Mouse (Mus musculus) stomach, postnatal 0 days (tissue): ENCODE data around the gene Mtap. TPM values are rescaled to one million over a fixed set of nuclear protein-coding genes. Genes with fewer than 3 reads are reported as not detected.
A peak's percentile ranks its signal among the peaks of the same experiment; 100 is the strongest.

ENCODE experiments used
- ATAC-seq: fragments of 200-750 bp; cut with Nextera tagmentation; 2 replicates; pipeline ENCODE4 v1.8.0; 2017; ENCODE audit not compliant: low FRiP score, low TSS enrichment
- DNase-seq: peaks from one replicate; pipeline ENCODE4 v3.0.0-alpha.2; 2016; ENCODE audit warnings: low spot score
- H3K27ac ChIP-seq: fragments of 300-500 bp; sonication (generic); replicated peaks from 2 replicates; pipeline ENCODE4 v1.5.1; 2014; ENCODE audit warnings: mild to moderate bottlenecking, control low read depth
- H3K27me3 ChIP-seq: fragments of 300-500 bp; sonication (generic); 2 replicates; pipeline ENCODE4 v1.6.1; 2014; ENCODE audit warnings: low read length; ENCODE audit not compliant: control insufficient read depth, insufficient read depth
- H3K36me3 ChIP-seq: fragments of 300-500 bp; sonication (generic); 2 replicates; pipeline ENCODE4 v1.6.1; 2014; ENCODE audit warnings: low read length, mixed read lengths; ENCODE audit not compliant: control insufficient read depth, insufficient read depth
- H3K4me1 ChIP-seq: fragments of 300-500 bp; sonication (generic); replicated peaks from 2 replicates; pipeline ENCODE4 v1.6.1; 2014; ENCODE audit warnings: antibody characterized with exemption; ENCODE audit not compliant: control insufficient read depth, insufficient read depth
- H3K4me2 ChIP-seq: fragments of 300-500 bp; sonication (generic); replicated peaks from 2 replicates; pipeline ENCODE4 v1.6.1; 2014; ENCODE audit warnings: low read depth, mild to moderate bottlenecking, control low read depth, moderate library complexity
- H3K4me3 ChIP-seq: fragments of 300-500 bp; sonication (generic); 2 replicates; pipeline ENCODE4 v1.5.1; 2014; ENCODE audit warnings: low read depth, low read length, control low read depth
- H3K9ac ChIP-seq: fragments of 300-500 bp; sonication (generic); 2 replicates; pipeline ENCODE4 v1.6.1; 2014; ENCODE audit warnings: mild to moderate bottlenecking, low read length, control low read depth, mixed read lengths
- H3K9me3 ChIP-seq: fragments of 300-500 bp; sonication (generic); 2 replicates; pipeline ENCODE4 v1.6.1; 2016; ENCODE audit warnings: low read length; ENCODE audit not compliant: control insufficient read depth
- CTCF ChIP-seq: IDR thresholded peaks from 2 replicates; pipeline ENCODE4 v1.5.1; 2016; ENCODE audit warnings: antibody characterized with exemption, low read depth, mild to moderate bottlenecking, moderate library complexity
- EP300 ChIP-seq: optimal IDR thresholded peaks from 2 replicates; pipeline ENCODE3; 2016; ENCODE audit warnings: antibody characterized with exemption
- WGBS: fragments of 180-500 bp; shearing (Covaris S2); extraction: QIAGEN DNeasy Blood & Tissue Kit; methylation state at CpG from one replicate; pipeline ENCODE4 v1.1.7; 2014; 5-methylcytosine and 5-hydroxymethylcytosine counted together
- polyA plus RNA-seq: library from polyadenylated mRNA; unstranded; fragments of >200 nt; fragmentation: Nextera tagmentation; extraction: Ambion mirVana; gene quantifications from 2 replicates; pipeline ENCODE4 v1.2.1, GENCODE M21; 2015

Gene Mtap
- polyA plus RNA-seq, 1 experiment from 2014 or later, result 23.9 TPM

DNA sequence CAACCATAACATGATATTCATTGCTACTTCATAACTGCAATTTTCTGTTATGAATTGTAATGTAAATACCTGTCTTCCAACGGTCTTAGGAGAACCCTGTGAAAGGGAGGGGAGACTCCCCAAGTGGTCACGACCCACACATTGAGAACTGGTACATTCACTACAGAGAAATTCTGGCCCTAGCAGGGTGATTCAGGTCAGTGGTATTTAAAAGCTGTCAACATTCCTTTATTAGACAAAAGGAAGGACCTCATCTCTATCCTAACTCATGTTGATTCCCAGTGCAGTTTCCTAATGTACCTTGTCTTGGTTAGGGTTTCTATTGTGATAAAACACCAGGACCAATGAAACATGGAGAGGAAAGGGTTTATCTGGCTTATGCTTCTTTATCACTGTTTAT is 20.9 kb upstream of the Mtap start:
- H3K36me3 ChIP-seq, result no peaks in the 10 kb centered on the region
- H3K4me1 ChIP-seq, result no peaks in the 10 kb centered on the region
- no peak overlapping the region for H3K9ac ChIP-seq
- ATAC-seq, result no peak
- no peak for DNase-seq
- no peak for TF ChIP-seq EP300
- TF ChIP-seq CTCF, result no peak
- H3K27ac ChIP-seq, result no peak overlapping the region
- WGBS, result 55% methylated on average over 2 of the region's 2 CpGs
- H3K9me3 ChIP-seq, result no peaks in the 10 kb centered on the region
- H3K27me3 ChIP-seq, result no peaks in the 10 kb centered on the region
- H3K4me2 ChIP-seq, result no peak overlapping the region
- no peak overlapping the region for H3K4me3 ChIP-seq

GRCm38 (mm10) chr4:89119900-89120299 is 17.0 kb upstream of the Mtap start:
- H3K9me3 ChIP-seq, result no peaks in the 10 kb centered on the region
- no peak overlapping the region for H3K4me2 ChIP-seq
- ATAC-seq, result no peak
- H3K4me1 ChIP-seq, result no peaks in the 10 kb centered on the region
- no peaks in the 10 kb centered on the region for H3K27me3 ChIP-seq
- DNase-seq, result no peak
- H3K36me3 ChIP-seq, result no peaks in the 10 kb centered on the region
- TF ChIP-seq EP300 (no peak), CTCF (no peak)
- H3K27ac ChIP-seq, result no peak overlapping the region
- no peak overlapping the region for H3K4me3 ChIP-seq
- no peak overlapping the region for H3K9ac ChIP-seq

- Histone ChIP-seq H3K36me3 (no peaks in the 10 kb centered on the region), H3K4me2 (no peak overlapping the region), H3K27ac (no peak overlapping the region), H3K4me3 (no peak overlapping the region), H3K27me3 (no peaks in the 10 kb centered on the region), H3K9me3 (no peaks in the 10 kb centered on the region), H3K4me1 (no peaks in the 10 kb centered on the region), H3K9ac (no peak overlapping the region)
- no peak for DNase-seq
- 86% methylated on average over 5 of the region's 5 CpGs for WGBS
- ATAC-seq, result no peak
- no peak for TF ChIP-seq CTCF
- no peak for TF ChIP-seq EP300
Observed at GRCm38 (mm10) chr4:89120353-89120752, 16.6 kb upstream of the Mtap start.

DNA sequence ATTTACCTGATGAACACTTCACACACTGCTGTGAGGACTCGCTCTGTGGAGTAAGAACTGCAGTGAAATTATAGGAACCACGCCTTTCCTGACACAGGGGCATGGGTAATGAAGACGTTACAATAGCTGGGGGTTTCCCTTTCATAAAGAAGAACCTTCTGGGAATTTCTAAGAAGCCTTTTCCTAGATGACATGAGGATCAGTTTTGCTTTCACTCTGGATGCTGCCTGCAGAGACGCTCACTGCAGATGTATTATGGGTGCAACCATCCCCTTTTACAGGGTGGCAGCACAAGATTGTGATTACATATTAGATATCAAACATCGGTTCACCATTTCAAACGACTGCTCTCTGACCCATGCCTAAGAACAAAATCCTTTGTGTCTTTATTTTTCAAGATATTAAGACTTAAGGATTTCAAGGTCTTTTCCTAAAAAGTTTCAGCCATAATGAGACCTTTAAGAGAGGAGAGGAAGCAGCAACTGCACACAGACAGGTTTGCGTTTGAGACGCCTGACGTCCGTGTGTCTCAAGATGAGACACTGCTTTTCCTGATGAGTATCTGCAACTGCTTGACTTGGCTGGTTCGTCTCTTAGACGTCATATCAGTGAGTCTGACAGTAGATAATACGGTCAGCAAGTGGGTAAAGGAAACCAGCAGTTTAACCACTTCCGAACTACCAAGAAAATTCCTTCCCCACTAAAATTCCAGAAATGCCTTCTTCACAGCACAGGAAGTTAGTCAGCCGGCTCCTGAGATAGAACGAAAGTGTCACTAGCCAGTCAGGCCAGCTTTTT is 13.3 kb upstream of the Mtap start:
- Histone ChIP-seq H3K4me3 (no peak overlapping the region), H3K27ac (no peak overlapping the region), H3K27me3 (no peaks in the 10 kb centered on the region), H3K9ac (no peak overlapping the region), H3K36me3 (no peaks in the 10 kb centered on the region), H3K9me3 (no peaks in the 10 kb centered on the region), H3K4me2 (no peak overlapping the region), H3K4me1 (no peaks in the 10 kb centered on the region)
- 59% methylated on average over 16 of the region's 16 CpGs for WGBS
- TF ChIP-seq EP300 (no peak), CTCF (no peak)
- ATAC-seq (no peak), DNase-seq (no peak)

GRCm38 (mm10) chr4:89127674-89128073 is 9.2 kb upstream of the Mtap start:
- no peak for DNase-seq
- Histone ChIP-seq H3K27ac (no peak overlapping the region), H3K36me3 (no peaks in the 10 kb centered on the region), H3K4me3 (no peak overlapping the region), H3K4me1 (no peaks in the 10 kb centered on the region), H3K9ac (no peak overlapping the region), H3K4me2 (peak overlapping the region; percentile 14; the same call in 1 of the 2 replicates), H3K9me3 (no peaks in the 10 kb centered on the region), H3K27me3 (no peaks in the 10 kb centered on the region)
- WGBS, result 43% methylated on average over 5 of the region's 5 CpGs
- TF ChIP-seq CTCF (no peak), EP300 (no peak)
- no peak; the same call in 1 of the 2 replicates for ATAC-seq

- DNase-seq (peak; percentile 84), ATAC-seq (peak; percentile 92)
- H3K27ac ChIP-seq, result peak overlapping the region; percentile 78
- no peak overlapping the region for H3K9ac ChIP-seq
- WGBS, result 23% methylated on average over 20 of the region's 20 CpGs
- TF ChIP-seq CTCF, result peak; percentile 87
- no peak for TF ChIP-seq EP300
- no peaks in the 10 kb centered on the region for H3K4me1 ChIP-seq
- no peak overlapping the region for H3K4me3 ChIP-seq
- no peaks in the 10 kb centered on the region for H3K36me3 ChIP-seq
- H3K27me3 ChIP-seq, result no peaks in the 10 kb centered on the region
- H3K4me2 ChIP-seq, result peak overlapping the region; percentile 39
- H3K9me3 ChIP-seq, result no peaks in the 10 kb centered on the region
Observed at GRCm38 (mm10) chr4:89128080-89128936, 8.6 kb upstream of the Mtap start.
